Mouse (Mus musculus): ENCODE measurements at regions not wholly inside any gene's neighbourhood (a gene's known extent, or its start where the extent isn't known, plus 50 kb on each side); places are given as distances from the start of the nearest gene placed in this dataset.

- TF ChIP-seq CTCF (IDR thresholded peaks at IDR 0.05; ENCODE audit: extremely low read depth, insufficient read depth, insufficient read length, insufficient replicate concordance) (no peak), POLR2A (IDR thresholded peaks at IDR 0.05; ENCODE audit: low read depth, low read length) (no peak)
Measured at GRCm38 (mm10) chr1:57707906-57708305, 66.1 kb upstream of the Spats2l start.

All from spleen, adult 2 months (tissue).